Mouse (Mus musculus): ENCODE data around the gene C87436.

DNA sequence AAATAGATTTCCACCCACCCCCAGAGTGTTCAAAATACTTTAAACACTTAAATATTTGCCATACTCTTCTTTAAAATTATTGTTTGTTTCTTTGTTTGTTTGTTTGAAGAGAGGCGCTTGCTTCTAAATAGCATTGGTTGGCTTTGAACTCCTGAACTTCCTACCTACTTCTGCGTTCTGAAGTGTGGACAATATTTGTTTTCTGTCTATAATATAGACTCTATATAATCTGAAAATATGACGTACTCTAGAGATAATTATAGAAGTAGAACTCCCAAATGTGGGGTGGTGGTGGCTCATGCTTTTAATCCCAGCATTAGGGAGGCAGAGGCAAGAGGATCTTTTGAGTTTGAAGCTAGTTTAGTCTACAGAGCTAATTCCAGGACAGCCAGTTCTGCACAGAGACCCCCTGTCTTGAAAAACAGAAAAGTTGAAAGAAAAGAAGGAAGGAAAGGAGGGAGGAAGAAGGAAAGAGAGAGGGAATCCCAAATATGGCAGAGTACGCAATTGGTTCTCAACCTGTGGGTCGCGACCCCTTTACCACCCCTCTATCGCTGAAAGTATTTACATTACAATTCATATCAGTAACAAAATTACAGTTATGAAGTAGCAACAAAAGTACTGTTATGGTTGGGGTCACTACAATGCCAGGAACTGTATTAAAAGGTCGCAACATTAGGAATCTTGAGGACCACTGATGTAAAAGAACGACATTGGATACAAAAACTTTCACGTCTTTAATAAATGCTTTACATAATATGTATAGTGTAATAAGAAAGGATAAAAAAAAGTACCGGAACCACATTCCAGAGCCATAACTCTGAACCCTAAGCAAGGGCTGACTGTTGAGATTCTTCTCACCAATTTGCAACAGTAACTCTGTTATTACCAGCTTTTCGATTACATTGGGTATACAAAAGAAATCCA, 35.2 kb upstream of the C87436 start:
- TF ChIP-seq GATA1 (IDR thresholded peaks at IDR 0.05; ENCODE audit: borderline replicate concordance, low read length) (no peak), FLI1 (IDR thresholded peaks at IDR 0.05; ENCODE audit: low read length) (no peak)

All from megakaryocyte, embryonic 14.5 days (primary cell).